Mouse (Mus musculus) gastrocnemius, adult 18-20 months (tissue): ENCODE results near the gene Olfr628. TPM values are rescaled to one million over a fixed set of nuclear protein-coding genes. Genes with fewer than 3 reads are reported as not detected.
"Not testable (repeated sequence)": the region's sequence is repeated elsewhere in the genome, so short reads cannot be mapped to it uniquely, and the experiment has no call there.

Experiments used
- DNase-seq: peaks from one replicate; pipeline ENCODE4 v3.0.0; 2021; ENCODE audit warnings: low spot score
- long read RNA-seq, 2 experiments: library from polyadenylated mRNA; stranded (forward); transcript quantifications; one replicate each; pipeline ENCODE4 v2.0.0; 2021
- total RNA-seq, 2 experiments: library from RNA; stranded (reverse); gene quantifications; 2 replicates each; pipeline ENCODE4 v1.2.3; 2021

The Olfr628 gene
- total RNA-seq: not detected
- long read RNA-seq, experiment 1: 0 reads
- long read RNA-seq, experiment 2: 0 reads

DNA sequence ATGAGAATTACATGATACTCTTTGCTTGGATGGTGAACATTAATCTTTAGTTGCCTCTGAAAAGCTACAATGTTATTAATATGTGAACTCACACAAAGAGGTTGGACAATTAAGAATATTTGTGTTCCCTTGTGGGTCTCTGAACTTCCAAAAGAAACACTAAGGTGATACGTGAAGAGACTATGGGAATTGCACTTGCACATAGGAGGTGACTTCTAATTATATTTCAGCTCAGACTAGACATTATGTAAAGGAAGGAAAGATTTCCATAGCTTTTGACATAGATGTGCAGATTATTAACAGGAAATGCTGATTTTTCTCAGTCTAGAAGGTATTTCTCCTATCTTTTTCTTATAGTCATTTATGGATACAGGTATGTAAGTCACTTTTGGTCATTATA lies at the start of gene Olfr628:
Olfr628 (plus strand) TSS at position 301 of the 400 bp plus-strand sequence.
- DNase-seq: no peak

DNA sequence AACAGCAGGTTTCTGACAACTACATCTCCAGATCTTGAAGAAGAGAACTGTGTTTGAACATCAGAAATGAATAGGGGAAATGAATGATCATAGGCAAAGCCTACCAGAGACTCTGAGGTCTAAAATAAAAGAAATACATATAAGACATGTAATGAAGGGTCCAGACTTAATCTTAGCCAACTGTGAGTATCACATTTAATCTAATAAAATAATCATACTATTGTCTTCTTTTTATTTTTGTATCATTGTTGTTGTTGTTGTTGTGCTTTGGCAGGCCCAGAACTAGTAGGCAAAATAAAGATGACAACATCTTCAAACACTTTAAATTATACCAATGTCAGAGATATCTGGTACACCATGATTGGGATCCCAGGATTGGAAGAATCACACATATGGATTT lies 47.8 kb upstream of the Olfr628 start, which contains the start of gene Olfr625-ps1:
Olfr625-ps1 (plus strand) TSS at position 301 of the 400 bp plus-strand sequence.
- DNase-seq: no peak

DNA sequence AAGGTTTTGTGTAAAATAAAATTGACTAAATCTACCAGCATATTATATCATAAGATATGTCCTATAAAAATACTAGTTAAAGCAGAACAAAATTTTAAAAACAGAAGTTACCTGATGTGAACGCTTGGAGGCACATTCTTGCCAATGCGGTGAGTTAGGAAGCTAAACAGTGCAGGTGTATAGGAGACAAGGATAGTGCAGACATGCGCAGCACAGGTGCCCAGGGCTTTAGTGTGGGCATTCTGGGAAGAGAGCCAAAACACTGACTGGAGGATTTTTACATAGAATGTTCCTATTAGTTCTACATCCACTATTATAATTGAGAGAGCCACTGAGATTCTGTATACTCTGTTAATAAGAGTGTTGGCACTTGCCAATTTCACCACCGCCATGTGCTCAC lies 30.7 kb upstream of the Olfr628 start:
- no peak for DNase-seq

DNA sequence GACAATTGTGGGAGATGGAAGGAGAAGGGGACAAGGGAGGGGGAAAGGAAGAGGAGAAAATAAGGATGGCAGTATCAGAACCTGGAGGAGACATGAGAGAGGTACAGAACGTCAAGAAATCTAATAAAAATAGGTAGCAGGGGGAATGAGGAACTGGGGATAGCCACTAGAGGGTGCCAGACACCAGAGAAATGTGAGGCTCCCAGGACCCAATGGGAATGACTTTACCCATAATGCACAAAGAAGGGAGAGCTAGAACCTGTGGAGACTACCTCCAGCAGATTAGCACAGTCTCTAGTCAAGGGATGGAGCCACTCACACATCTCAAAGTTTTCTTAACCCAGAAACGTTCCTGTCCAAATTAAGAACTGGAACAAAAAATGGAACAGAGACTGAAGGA lies 18.1 kb upstream of the Olfr628 start:
- DNase-seq: no peak

DNA sequence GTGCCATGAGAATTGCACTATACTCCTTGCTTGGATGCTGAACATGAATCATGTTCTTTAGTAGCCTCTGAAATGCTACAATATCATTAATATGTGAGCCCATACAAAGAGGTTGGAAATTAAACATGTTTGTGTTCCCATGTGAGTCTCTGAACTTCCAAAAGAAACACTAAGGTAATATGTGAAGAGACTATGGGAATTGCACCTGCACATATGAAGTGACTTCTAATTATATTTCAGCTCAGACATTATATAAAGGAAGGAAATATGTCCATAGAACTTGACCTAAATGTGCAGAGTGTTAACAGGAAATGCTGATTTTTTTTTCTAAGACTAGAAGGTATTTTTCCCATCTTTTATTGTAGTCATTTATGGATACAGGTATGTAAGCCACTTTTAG lies 15.8 kb upstream of the Olfr628 start, which contains the start of gene Olfr243:
Olfr243 (plus strand) TSS at position 301 of the 400 bp plus-strand sequence.
- DNase-seq: no peak

DNA sequence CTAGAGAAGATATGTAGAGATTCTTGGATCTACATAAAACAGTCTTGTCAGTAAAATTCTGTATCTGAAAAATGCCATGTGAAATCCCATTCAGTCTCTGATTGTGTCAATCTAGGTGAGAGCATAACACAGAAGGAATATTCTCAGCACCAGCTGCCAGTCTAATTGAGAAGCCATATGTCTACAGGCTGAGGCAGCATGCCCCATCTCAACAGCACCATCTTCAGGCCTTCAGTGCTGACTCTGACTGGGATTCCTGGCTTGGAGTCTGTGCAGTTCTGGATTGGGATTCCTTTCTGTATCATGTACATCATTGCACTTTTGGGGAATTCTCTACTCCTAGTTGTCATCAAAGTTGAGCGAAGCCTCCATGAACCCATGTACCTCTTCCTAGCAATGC lies 13.8 kb upstream of the Olfr628 start:
- not testable (repeated sequence) for DNase-seq

DNA sequence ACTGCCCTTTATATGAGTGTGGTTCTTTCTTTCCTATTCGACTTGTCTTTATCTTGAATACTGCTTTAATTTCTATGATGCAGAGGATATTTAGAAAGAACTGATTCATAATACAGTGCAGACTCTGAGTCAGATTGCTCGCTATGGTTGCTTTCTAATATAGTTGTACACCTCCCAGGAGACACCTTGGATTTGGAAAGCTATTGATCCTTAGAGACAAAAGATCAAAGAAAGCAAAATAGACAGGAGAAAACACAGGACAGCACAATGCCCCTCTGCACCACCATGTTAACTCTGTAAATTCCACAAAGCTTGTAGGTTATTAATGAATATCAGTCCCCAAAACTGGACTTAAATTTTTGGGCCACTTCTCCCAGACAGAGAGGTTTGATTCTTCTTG lies 14.7 kb downstream of the Olfr628 start, which contains the start of gene Olfr629:
Olfr629 (minus strand) TSS at position 101 of the 400 bp plus-strand sequence.
- DNase-seq: no peak

DNA sequence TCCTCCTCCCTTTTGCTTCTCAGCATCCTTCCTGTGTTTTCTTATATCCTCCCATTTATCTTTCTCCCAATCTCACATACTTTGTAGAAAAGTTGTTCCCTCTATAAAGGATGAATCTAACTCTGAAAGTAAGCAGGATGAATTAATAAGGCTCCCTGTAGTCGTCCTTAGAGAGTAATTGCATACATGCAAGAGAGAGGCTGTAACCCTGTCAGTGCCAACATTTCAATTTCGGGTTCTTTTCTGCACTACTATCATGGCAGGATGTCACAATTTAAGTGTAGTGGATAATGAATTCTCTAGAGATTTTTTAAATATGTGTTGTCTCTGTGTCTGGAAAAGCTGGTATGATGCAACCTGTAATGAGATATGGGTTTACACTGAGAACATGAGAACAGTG lies 27.1 kb downstream of the Olfr628 start, which contains the start of gene Olfr630:
Olfr630 (minus strand) TSS at position 101 of the 400 bp plus-strand sequence.
- DNase-seq: no peak

DNA sequence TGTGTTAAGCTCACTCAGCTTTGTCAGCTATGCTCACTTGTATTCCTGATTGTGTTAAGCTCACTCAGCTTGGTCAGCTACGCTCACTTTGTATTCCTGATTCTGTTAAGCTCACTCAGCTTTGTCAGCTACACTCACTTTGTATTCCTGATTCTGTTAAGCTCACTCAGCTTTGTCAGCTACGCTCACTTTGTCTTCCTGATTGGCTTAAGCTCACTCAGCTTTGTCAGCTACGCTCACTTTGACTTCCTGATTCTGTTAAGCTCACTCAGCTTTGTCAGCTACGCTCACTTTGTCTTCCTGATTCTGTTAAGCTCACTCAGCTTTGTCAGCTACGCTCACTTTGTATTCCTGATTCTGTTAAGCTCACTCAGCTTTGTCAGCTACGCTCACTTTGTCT lies 32.0 kb downstream of the Olfr628 start:
- not testable (repeated sequence) for DNase-seq

DNA sequence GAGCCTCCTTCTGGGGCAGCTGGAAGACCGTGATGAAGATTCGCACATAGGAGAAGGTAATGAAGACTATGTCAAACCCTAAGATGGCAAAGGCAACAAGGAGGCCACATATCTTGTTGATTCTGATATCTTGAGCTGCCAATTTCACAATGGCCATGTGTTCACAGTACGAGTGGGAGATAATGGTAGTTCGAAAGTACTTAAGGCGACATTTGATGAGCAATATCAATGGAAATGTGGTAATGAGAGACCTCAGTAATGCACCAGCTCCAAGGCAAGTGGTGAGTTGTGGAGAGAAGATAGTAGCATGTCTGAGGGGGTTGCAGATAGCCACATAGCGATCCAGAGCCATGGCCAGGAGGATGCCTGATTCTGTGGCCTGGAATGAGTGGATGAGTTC lies 37.5 kb downstream of the Olfr628 start:
- not testable (repeated sequence) for DNase-seq

DNA sequence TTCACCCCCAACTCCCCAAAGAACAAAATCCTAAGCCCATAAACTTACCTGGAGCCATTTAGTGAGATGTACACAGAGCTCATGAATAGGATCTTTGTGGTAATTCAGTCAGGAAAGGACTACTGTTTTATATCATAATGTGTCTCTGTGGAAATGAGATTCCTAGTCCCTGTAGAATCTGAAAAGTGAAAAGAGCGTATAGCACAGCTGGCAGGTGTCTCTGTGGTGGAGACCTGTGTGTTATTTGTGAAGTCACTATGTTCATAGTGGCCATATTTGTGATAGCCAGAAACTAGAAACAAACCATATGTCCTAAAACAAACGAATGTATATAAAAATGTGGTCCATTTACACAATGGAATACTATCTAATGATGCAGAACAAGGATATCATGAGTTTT lies 41.3 kb downstream of the Olfr628 start, which contains the start of gene Olfr69:
Olfr69 (minus strand) TSS at position 101 of the 400 bp plus-strand sequence.
- no peak for DNase-seq

DNA sequence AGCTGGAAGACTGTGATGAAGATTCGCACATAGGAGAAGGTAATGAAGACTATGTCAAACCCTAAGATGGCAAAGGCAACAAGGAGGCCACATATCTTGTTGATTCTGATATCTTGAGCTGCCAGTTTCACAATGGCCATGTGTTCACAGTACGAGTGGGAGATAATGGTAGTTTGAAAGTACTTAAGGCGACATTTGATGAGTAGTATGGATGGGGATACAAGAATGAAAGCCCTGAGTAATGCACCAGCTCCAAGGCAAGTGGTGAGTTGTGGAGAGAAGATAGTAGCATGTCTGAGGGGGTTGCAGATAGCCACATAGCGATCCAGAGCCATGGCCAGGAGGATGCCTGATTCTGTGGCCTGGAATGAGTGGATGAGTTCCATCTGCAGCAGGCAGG lies 47.5 kb downstream of the Olfr628 start:
- DNase-seq: not testable (repeated sequence)

DNA sequence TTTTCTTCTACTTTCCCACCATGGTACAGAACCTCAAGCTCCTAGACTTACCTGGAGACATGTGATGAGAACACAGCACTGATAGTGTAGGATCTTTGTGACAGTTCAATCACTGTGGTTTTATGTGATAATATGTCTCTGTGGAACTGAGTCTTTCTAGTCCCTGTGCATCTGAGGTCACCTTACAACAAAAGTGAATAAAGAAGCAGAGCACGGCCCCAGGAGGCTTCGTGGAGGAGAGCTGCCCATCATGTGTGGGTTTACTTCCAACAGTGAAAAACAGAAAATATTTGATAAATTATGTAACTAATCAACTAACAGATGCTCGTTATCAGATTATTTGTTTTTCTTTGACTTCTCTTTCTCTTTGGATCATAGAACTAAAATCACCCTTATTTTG lies 49.4 kb downstream of the Olfr628 start, which contains the start of gene Olfr68:
Olfr68 (minus strand) TSS at position 101 of the 400 bp plus-strand sequence.
- DNase-seq: no peak

Other genes starting within 250 kb of the Olfr628 start
- gene Olfr609, start 232.3 kb upstream of the Olfr628 start, total RNA-seq: not detected
- not detected for gene Olfr610, start 218.3 kb upstream of the Olfr628 start, total RNA-seq
- not detected for gene Olfr611, start 209.5 kb upstream of the Olfr628 start, total RNA-seq
- gene Olfr612, start 187.7 kb upstream of the Olfr628 start, total RNA-seq: not detected
- gene Olfr613, start 182.3 kb upstream of the Olfr628 start, total RNA-seq: not detected
- not detected for gene Olfr615, start 174.3 kb upstream of the Olfr628 start, total RNA-seq
- gene Olfr616, start 161.2 kb upstream of the Olfr628 start, total RNA-seq: not detected
- gene Olfr617, start 157.3 kb upstream of the Olfr628 start, total RNA-seq: not detected
- gene Olfr618, start 140.3 kb upstream of the Olfr628 start, total RNA-seq: not detected
- gene Olfr619, start 129.8 kb upstream of the Olfr628 start, total RNA-seq: not detected
- not detected for gene Olfr620, start 117.8 kb upstream of the Olfr628 start, total RNA-seq
- gene Olfr622, start 87.7 kb upstream of the Olfr628 start, total RNA-seq: not detected
- not detected for gene Olfr623, start 66.7 kb upstream of the Olfr628 start, total RNA-seq
- not detected for gene Olfr624, start 59.2 kb upstream of the Olfr628 start, total RNA-seq
- gene Olfr625-ps1, start 47.7 kb upstream of the Olfr628 start, total RNA-seq: not detected
- not detected for gene Olfr243, start 15.7 kb upstream of the Olfr628 start, total RNA-seq
- gene Olfr629, start 14.6 kb downstream of the Olfr628 start, total RNA-seq: not detected
- not detected for gene Olfr630, start 27.0 kb downstream of the Olfr628 start, total RNA-seq
- gene Olfr69, start 41.2 kb downstream of the Olfr628 start, total RNA-seq: not detected
- not detected for gene Olfr68, start 49.3 kb downstream of the Olfr628 start, total RNA-seq
- gene Olfr67, start 61.4 kb downstream of the Olfr628 start, total RNA-seq: not detected
- 10 to 100 TPM; 28.0 to 32.7 TPM for gene Hbb-bt, start 83.6 kb downstream of the Olfr628 start, total RNA-seq
- 100 to 1,000 TPM; 317 to 407 TPM for gene Hbb-bs, start 97.7 kb downstream of the Olfr628 start, total RNA-seq
- not detected for gene Hbb-bh2, start 110.1 kb downstream of the Olfr628 start, total RNA-seq
- gene Hbb-bh1, start 112.8 kb downstream of the Olfr628 start, total RNA-seq: not detected
- gene Hbb-y, start 122.8 kb downstream of the Olfr628 start, total RNA-seq: not detected
- not detected for gene Olfr66, start 155.9 kb downstream of the Olfr628 start, total RNA-seq
- gene Olfr64, start 164.1 kb downstream of the Olfr628 start, total RNA-seq: not detected
- gene Olfr65, start 173.1 kb downstream of the Olfr628 start, total RNA-seq: not detected
- not detected for gene Olfr631, start 198.5 kb downstream of the Olfr628 start, total RNA-seq
- not detected for gene Olfr632, start 204.0 kb downstream of the Olfr628 start, total RNA-seq
- not detected for gene Olfr633, start 214.1 kb downstream of the Olfr628 start, total RNA-seq
- gene Olfr635, start 240.8 kb downstream of the Olfr628 start, total RNA-seq: not detected